Mouse (Mus musculus) G1E (cell line): ENCODE results near the gene Setd5. TPM values are rescaled to one million over a fixed set of nuclear protein-coding genes. Genes with fewer than 3 reads are reported as not detected.

ENCODE experiments used
- ATAC-seq: 2 replicates; pipeline ENCODE4 v1.8.0; 2016; ENCODE audit warnings: mild to moderate bottlenecking; ENCODE audit not compliant: insufficient number of reproducible peaks, poor library complexity, low FRiP score, severe bottlenecking; ENCODE audit errors: extremely low read depth
- DNase-seq: peaks from one replicate; pipeline ENCODE4 v3.0.0; 2012; ENCODE audit warnings: low spot score
- H3K27me3 ChIP-seq: 2 replicates; pipeline ENCODE4 v1.6.1; 2012; ENCODE audit warnings: mild to moderate bottlenecking, low read length, inconsistent platforms; ENCODE audit not compliant: insufficient read depth
- H3K36me3 ChIP-seq: replicated peaks from 2 replicates; pipeline ENCODE3; 2012; ENCODE audit warnings: mild to moderate bottlenecking, inconsistent platforms
- H3K4me1 ChIP-seq: 2 replicates; pipeline ENCODE4 v1.6.1; 2012; ENCODE audit warnings: low read depth, low read length, inconsistent platforms, mixed read lengths; ENCODE audit not compliant: insufficient read depth
- H3K4me3 ChIP-seq: 2 replicates; pipeline ENCODE4 v1.5.1; 2012; ENCODE audit warnings: low read depth, mild to moderate bottlenecking, inconsistent platforms, low read length, moderate library complexity, mixed read lengths
- H3K9me3 ChIP-seq: replicated peaks from 2 replicates; pipeline ENCODE4 v1.6.1; 2012; ENCODE audit warnings: inconsistent platforms
- CTCF ChIP-seq: IDR thresholded peaks from 2 replicates; pipeline ENCODE4 v1.5.1; 2012; ENCODE audit warnings: low read depth, low read length, inconsistent platforms, mixed read lengths
- GATA1 ChIP-seq: IDR thresholded peaks from 2 replicates; pipeline ENCODE4 v1.6.1; 2012; ENCODE audit warnings: borderline replicate concordance, low read length, inconsistent platforms, mixed read lengths
- GATA2 ChIP-seq: IDR thresholded peaks from 2 replicates; pipeline ENCODE4 v1.6.1; 2012; ENCODE audit warnings: low read depth, low read length, inconsistent platforms, borderline replicate concordance
- POLR2AphosphoS5 ChIP-seq: IDR thresholded peaks from 2 replicates; pipeline ENCODE4 v1.6.1; 2012; ENCODE audit warnings: low read depth, low read length, inconsistent platforms; ENCODE audit not compliant: insufficient replicate concordance
- TAL1 ChIP-seq: conservative IDR thresholded peaks from 2 replicates; pipeline ENCODE4 v1.6.1; 2012; ENCODE audit warnings: low read depth, low read length, inconsistent platforms, mixed read lengths
- polyA plus RNA-seq: library from polyadenylated mRNA; stranded (reverse); fragments of >175 nt; gene quantifications from 2 replicates; pipeline ENCODE4 v1.2.3, GENCODE M21; 2012
- total RNA-seq, 2 experiments: library from RNA; stranded (forward) in 1 of 2; stranded (reverse) in 1 of 2; fragments of 200-1000 nt in 1 of 2; fragments of >200 nt in 1 of 2; fragmentation: Nextera tagmentation in 1 of 2; gene quantifications; 2 replicates each; pipeline ENCODE4 v1.2.3; 2014 to 2017

Setd5 gene
- total and polyA plus RNA-seq, 3 experiments, result 95.0 to 262 (median 154) TPM

- Histone ChIP-seq H3K36me3 (peaks cover 3% of the 10 kb centered on the region), H3K4me1 (peaks cover 57% of the 10 kb centered on the region), H3K27me3 (no peaks in the 10 kb centered on the region; the same call in 1 of the 2 replicates), H3K4me3 (peak overlapping the region; percentile 27; the same call in 1 of the 2 replicates), H3K9me3 (no peaks in the 10 kb centered on the region)
- TF ChIP-seq CTCF (no peak), POLR2AphosphoS5 (no peak), GATA1 (no peak), TAL1 (no peak; the same call in 1 of the 2 replicates), GATA2 (no peak)
- DNase-seq, result peak; percentile 43
- ATAC-seq, result peak; percentile 70
Observed at GRCm38 (mm10) chr6:113041215-113041990, 35.8 kb upstream of the Setd5 start.

GRCm38 (mm10) chr6:113045575-113045974 lies 31.6 kb upstream of the Setd5 start:
- peak overlapping the region; percentile 96 for H3K4me3 ChIP-seq
- DNase-seq (no peak), ATAC-seq (no peak)
- TF ChIP-seq GATA2, result no peak
- no peak for TF ChIP-seq POLR2AphosphoS5
- no peak for TF ChIP-seq CTCF
- TF ChIP-seq GATA1, result no peak
- TF ChIP-seq TAL1, result no peak
- peaks cover 16% of the 10 kb centered on the region for H3K36me3 ChIP-seq
- H3K27me3 ChIP-seq, result no peaks in the 10 kb centered on the region
- H3K4me1 ChIP-seq, result peaks cover 61% of the 10 kb centered on the region
- H3K9me3 ChIP-seq, result no peaks in the 10 kb centered on the region

DNA sequence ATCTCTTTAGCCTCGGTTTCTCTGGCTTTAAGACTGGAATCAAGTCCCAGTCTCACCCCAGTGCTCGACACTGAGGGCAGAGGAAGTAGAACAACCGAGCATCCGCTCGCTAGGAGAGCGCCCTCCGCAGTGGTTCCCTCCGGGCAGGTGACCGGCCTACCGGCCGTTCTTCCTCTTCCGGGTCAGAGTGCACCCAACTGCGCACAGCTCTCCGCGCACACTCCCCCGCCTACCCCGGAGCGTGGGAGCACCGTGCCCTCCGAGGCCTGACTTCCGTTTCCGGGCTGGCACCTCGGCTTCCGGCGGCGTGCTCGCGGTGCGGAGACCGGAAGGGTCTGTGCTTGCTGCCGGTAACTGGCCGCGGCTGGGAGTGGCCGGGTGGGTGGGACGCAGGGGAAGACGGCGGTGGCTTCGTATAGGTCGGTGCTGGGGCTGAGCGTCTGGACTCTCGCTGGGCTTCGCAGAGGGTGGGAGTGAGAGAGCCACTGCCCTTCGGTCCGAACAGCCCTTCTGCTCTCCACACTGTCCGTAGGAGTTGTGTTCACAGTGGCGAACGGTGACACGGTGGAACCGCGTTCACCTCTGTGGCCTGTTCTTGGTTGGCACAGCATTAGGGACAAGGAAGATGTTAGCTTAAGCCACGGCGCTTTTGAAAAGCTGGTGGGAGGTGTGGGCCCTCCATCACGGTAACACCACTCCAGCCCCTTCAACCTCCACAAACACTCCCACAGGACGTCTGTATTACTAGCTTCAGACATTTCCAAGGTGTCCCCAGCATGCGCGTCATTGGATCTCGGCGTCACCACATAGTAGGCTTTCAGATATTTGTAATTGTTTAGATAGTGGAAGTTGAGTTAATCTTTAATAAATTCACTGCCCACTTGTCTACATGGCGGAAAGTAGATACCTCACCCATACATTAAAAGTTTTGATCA lies 30.9 kb upstream of the Setd5 start, which contains the start of gene Thumpd3:
TSS of gene Thumpd3 (plus strand) at position 185 of the 935 bp plus-strand sequence.
- Histone ChIP-seq H3K9me3 (no peaks in the 10 kb centered on the region), H3K4me1 (peaks cover 56% of the 10 kb centered on the region), H3K36me3 (peaks cover 23% of the 10 kb centered on the region), H3K4me3 (peak within 1 kb of the TSS; percentile 96), H3K27me3 (no peaks in the 10 kb centered on the region)
- DNase-seq (peak; percentile 91), ATAC-seq (peak; percentile 72)
- TF ChIP-seq GATA1 (no peak), TAL1 (no peak), CTCF (no peak), GATA2 (no peak), POLR2AphosphoS5 (no peak; the same call in 1 of the 2 replicates)

DNA sequence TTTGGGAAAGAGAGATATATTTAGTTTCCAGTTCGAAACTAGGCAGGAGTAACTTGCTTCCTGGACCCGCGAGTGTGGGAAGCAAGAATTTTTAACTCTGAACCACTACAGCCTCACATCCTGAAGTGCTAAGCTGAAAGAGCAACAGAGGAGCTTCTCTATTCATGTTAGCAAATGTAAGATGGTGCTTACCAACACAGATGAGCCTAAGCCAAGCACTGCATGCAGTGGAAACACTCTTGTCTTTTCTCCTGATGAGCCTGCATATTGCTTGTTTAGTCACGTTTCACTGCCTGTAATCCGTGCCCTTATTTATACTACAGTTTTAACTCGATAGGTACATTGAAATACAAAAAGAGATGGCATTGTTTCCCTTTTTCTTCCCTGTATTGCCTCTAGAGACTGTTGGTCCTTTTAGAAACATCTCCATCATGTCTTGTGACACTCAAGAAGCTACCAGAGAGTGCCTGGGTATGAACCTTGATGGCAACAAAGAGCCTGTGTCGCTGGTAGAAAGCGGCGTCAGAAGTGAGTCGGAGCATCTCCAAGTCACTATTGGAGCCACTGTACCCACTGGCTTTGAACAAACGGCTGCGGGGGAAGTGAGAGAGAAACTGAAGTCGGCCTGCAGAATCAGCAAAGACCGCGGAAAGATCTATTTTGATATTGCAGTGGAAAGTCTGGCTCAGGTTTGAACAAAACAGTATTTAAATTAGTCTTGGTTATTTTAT lies 30.0 kb upstream of the Setd5 start:
- no peak for TF ChIP-seq CTCF
- Histone ChIP-seq H3K4me1 (peaks cover 50% of the 10 kb centered on the region), H3K36me3 (peaks cover 30% of the 10 kb centered on the region), H3K27me3 (no peaks in the 10 kb centered on the region), H3K9me3 (no peaks in the 10 kb centered on the region), H3K4me3 (peak overlapping the region; percentile 96)
- no peak for DNase-seq
- ATAC-seq, result no peak

DNA sequence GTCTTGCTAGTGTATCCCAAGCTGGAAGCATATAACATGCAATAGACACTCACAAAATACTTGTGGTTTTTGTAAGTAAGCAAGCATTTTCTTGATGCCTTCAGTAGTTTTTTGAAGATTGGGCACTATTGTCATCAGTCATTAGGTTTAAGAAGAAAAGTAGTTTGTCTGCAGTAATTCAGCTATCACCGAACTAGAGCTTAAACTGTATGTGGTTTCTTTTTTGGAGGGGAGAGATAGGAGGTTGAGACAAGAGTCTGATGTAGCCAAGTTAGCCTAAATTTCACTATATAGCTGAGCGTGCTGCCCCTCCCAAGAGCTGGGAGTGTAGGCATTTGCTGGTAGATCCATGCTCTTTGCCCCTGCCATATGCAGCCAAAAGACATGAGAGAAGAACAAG lies 28.8 kb upstream of the Setd5 start:
- Histone ChIP-seq H3K4me1 (peaks cover 44% of the 10 kb centered on the region), H3K27me3 (no peaks in the 10 kb centered on the region), H3K4me3 (peak overlapping the region; percentile 96; the same call in 1 of the 2 replicates), H3K36me3 (peaks cover 40% of the 10 kb centered on the region), H3K9me3 (no peaks in the 10 kb centered on the region)
- no peak for TF ChIP-seq TAL1
- no peak for TF ChIP-seq GATA2
- TF ChIP-seq POLR2AphosphoS5, result no peak
- TF ChIP-seq CTCF, result no peak
- TF ChIP-seq GATA1, result no peak
- DNase-seq, result no peak
- no peak for ATAC-seq

DNA sequence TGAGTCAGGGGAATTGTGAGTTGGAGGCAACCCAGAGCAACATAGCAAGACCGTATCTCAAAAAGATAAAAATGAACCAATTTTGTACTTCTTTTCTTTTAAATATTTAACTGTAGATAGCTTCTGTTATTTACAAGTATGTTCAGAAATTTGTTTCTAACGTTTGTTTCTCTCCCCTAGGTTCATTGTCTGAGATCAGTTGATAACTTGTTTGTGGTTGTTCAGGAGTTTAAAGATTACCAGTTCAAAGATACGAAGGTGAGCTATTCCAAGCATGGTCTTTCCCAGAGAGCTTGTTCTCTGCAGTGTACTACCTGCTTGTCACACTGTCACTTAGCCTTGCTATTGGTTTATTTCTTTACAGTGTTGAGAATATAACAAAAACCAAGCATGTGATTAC lies 28.0 kb upstream of the Setd5 start:
- ATAC-seq, result no peak
- H3K27me3 ChIP-seq, result no peaks in the 10 kb centered on the region
- no peak for DNase-seq
- TF ChIP-seq TAL1, result no peak
- H3K4me3 ChIP-seq, result peak overlapping the region; percentile 50; the same call in 1 of the 2 replicates
- peaks cover 39% of the 10 kb centered on the region for H3K4me1 ChIP-seq
- H3K36me3 ChIP-seq, result peaks cover 46% of the 10 kb centered on the region
- H3K9me3 ChIP-seq, result no peaks in the 10 kb centered on the region
